Mouse (Mus musculus) liver, embryonic 11.5 days (tissue): ENCODE data around the gene Cdh6. TPM values are rescaled to one million over a fixed set of nuclear protein-coding genes. Genes with fewer than 3 reads are reported as not detected.

Experiments
- ATAC-seq: fragments of 200-750 bp; cut with Nextera tagmentation; replicated peaks from 2 replicates; pipeline ENCODE4 v1.8.0; 2017; ENCODE audit warnings: moderate number of reproducible peaks, mild to moderate bottlenecking, moderate TSS enrichment, moderate library complexity; ENCODE audit not compliant: low FRiP score
- DNase-seq: peaks from one replicate; pipeline ENCODE4 v3.0.0-alpha.2; 2017; ENCODE audit warnings: low spot score
- H3K27ac ChIP-seq: fragments of 300-500 bp; sonication (generic); 2 replicates; pipeline ENCODE4 v1.5.1; 2014; ENCODE audit warnings: mild to moderate bottlenecking, low read depth, low read length, control low read depth
- H3K27me3 ChIP-seq: fragments of 300-500 bp; sonication (generic); replicated peaks from 2 replicates; pipeline ENCODE4 v1.6.1; 2014; ENCODE audit warnings: low read length, mixed read lengths; ENCODE audit not compliant: control insufficient read depth, insufficient read depth
- H3K36me3 ChIP-seq: fragments of 300-500 bp; sonication (generic); 2 replicates; pipeline ENCODE4 v1.6.1; 2014; ENCODE audit warnings: mild to moderate bottlenecking, low read length, moderate library complexity, mixed read lengths; ENCODE audit not compliant: control insufficient read depth, insufficient read depth
- H3K4me1 ChIP-seq: fragments of 300-500 bp; sonication (generic); replicated peaks from 2 replicates; pipeline ENCODE4 v1.6.1; 2014; ENCODE audit warnings: low read length, mixed read lengths; ENCODE audit not compliant: control insufficient read depth, insufficient read depth
- H3K4me2 ChIP-seq: fragments of 300-500 bp; sonication (generic); 2 replicates; pipeline ENCODE4 v1.6.1; 2014; ENCODE audit warnings: mild to moderate bottlenecking, control low read depth, moderate library complexity
- H3K4me3 ChIP-seq: fragments of 300-500 bp; sonication (generic); 2 replicates; pipeline ENCODE4 v1.5.1; 2014; ENCODE audit warnings: low read depth, low read length, control low read depth
- H3K9ac ChIP-seq: fragments of 300-500 bp; sonication (generic); 2 replicates; pipeline ENCODE4 v1.6.1; 2014; ENCODE audit warnings: low read depth, low read length, control low read depth
- H3K9me3 ChIP-seq: fragments of 300-500 bp; sonication (generic); 2 replicates; pipeline ENCODE4 v1.6.1; 2016; ENCODE audit warnings: low read length, inconsistent platforms, mixed read lengths; ENCODE audit not compliant: control insufficient read depth
- WGBS: fragments of 180-500 bp; shearing (Covaris S2); extraction: QIAGEN DNeasy Blood & Tissue Kit; methylation state at CpG from one replicate; pipeline ENCODE4 v1.1.7; 2014; 5-methylcytosine and 5-hydroxymethylcytosine counted together
- polyA plus RNA-seq: library from polyadenylated mRNA; unstranded; fragments of >200 nt; fragmentation: Nextera tagmentation; extraction: Ambion mirVana; gene quantifications from 2 replicates; pipeline ENCODE4 v1.2.1, GENCODE M21; 2014

Gene Cdh6
- polyA plus RNA-seq, 1 experiment from 2014 or later, result 0.92 TPM

GRCm38 (mm10) chr15:13196237-13196636, 22.8 kb upstream of the Cdh6 start:
- H3K27ac ChIP-seq, result no peak overlapping the region
- H3K4me1 ChIP-seq, result no peaks in the 10 kb centered on the region
- no peaks in the 10 kb centered on the region for H3K9me3 ChIP-seq
- no peaks in the 10 kb centered on the region for H3K27me3 ChIP-seq
- no peak overlapping the region for H3K4me3 ChIP-seq
- H3K9ac ChIP-seq, result no peak overlapping the region
- WGBS, result 52% methylated on average over 1 of the region's 1 CpGs
- no peaks in the 10 kb centered on the region for H3K36me3 ChIP-seq
- ATAC-seq (no peak), DNase-seq (no peak)
- H3K4me2 ChIP-seq, result no peak overlapping the region

DNA sequence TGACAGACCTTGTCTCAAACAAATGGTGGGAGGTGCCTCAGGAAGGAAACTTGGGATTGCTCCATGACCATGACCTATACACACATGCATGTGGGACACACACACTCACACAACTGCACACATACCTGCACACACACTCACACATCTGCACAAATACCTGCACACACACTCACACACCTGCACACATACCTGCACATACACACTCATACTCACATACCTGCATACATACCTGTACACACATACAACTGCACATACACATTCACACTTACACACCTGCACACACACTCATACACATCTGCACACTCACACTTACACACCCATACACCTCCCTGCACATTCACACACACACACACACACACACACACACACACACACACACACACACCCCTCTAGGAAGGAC, 20.6 kb upstream of the Cdh6 start:
- H3K4me3 ChIP-seq, result no peak overlapping the region
- H3K27me3 ChIP-seq, result no peaks in the 10 kb centered on the region
- no peak for DNase-seq
- H3K4me2 ChIP-seq, result no peak overlapping the region
- ATAC-seq, result no peak
- no peak overlapping the region for H3K27ac ChIP-seq
- H3K36me3 ChIP-seq, result no peaks in the 10 kb centered on the region
- no peaks in the 10 kb centered on the region for H3K9me3 ChIP-seq
- H3K4me1 ChIP-seq, result no peaks in the 10 kb centered on the region
- H3K9ac ChIP-seq, result no peak overlapping the region

DNA sequence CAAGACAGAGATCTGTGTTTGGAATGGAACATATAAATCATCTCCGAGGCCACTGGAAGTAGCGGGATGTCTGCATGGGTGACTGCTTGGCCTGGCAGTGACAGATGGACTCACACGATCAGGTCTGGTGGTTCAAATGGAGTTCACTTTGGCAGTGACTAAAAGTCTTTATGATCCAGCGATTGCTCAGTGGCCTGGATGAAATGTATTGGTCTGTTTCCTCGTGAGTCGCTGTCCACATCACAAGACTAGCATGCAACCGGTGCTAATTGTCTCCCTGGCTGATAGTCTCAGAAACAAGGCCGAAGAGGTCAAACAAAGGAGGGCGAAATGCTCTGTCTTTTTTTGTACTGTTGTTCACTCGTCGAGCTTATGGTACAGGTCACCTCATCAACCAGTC, 19.6 kb upstream of the Cdh6 start:
- DNase-seq, result no peak
- ATAC-seq, result no peak
- WGBS, result 73% methylated on average over 11 of the region's 11 CpGs

DNA sequence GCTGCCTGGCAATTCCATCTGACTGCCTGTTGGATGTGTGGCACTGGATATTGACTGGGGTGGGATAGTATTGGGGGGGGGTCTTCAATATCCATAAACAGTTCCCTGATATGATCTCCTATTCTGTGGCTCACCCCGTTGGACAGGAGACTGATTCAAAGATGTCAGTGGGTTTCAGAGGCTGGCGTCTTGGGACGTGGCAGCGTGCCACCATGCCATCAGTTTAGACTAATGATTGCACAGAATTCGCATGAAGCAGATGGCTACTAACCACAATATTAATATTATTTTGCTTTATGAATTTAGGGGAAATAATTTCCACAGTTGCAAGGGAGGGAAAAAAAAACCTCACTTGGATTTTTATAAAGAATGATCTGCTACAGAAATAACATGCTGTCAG, 10.2 kb upstream of the Cdh6 start:
- Histone ChIP-seq H3K4me3 (no peak overlapping the region), H3K9me3 (no peaks in the 10 kb centered on the region), H3K9ac (no peak overlapping the region), H3K4me1 (no peaks in the 10 kb centered on the region), H3K27ac (no peak overlapping the region), H3K4me2 (no peak overlapping the region), H3K27me3 (no peaks in the 10 kb centered on the region), H3K36me3 (no peaks in the 10 kb centered on the region)
- WGBS, result 87% methylated on average over 5 of the region's 5 CpGs
- DNase-seq (no peak), ATAC-seq (no peak)

More for the DNA sequence above, 19.6 kb upstream of the Cdh6 start:
- no peaks in the 10 kb centered on the region for H3K9me3 ChIP-seq
- no peak overlapping the region for H3K9ac ChIP-seq
- H3K27ac ChIP-seq, result no peak overlapping the region
- no peaks in the 10 kb centered on the region for H3K27me3 ChIP-seq
- H3K4me1 ChIP-seq, result no peaks in the 10 kb centered on the region
- H3K4me2 ChIP-seq, result no peak overlapping the region
- no peaks in the 10 kb centered on the region for H3K36me3 ChIP-seq
- no peak overlapping the region for H3K4me3 ChIP-seq

DNA sequence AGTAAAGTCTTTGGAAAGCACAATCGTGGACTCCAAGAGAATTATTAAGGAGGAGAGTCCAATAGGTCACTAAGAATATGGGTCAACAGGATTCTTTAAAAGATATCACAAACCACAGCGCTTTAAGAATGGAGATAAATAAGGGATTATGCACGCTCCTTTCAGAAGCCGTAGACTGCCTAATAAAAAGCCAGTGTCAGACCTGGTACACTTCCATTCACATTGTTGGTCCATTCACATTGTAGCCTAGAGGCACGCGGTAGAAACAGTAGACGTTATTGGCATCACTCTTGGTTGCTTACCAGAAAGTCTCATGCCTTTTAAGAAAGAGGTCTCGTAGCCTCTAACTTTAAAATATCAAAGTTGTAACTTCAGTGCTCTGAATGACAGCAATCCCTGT, 8.0 kb upstream of the Cdh6 start:
- Histone ChIP-seq H3K4me3 (no peak overlapping the region), H3K4me2 (no peak overlapping the region), H3K9ac (no peak overlapping the region), H3K9me3 (no peaks in the 10 kb centered on the region), H3K27ac (no peak overlapping the region), H3K27me3 (no peaks in the 10 kb centered on the region), H3K36me3 (no peaks in the 10 kb centered on the region), H3K4me1 (no peaks in the 10 kb centered on the region)
- ATAC-seq (no peak), DNase-seq (no peak)
- 76% methylated on average over 8 of the region's 8 CpGs for WGBS

- Histone ChIP-seq H3K4me2 (no peak overlapping the region), H3K9me3 (no peaks in the 10 kb centered on the region), H3K4me3 (no peak overlapping the region), H3K27me3 (no peaks in the 10 kb centered on the region), H3K36me3 (no peaks in the 10 kb centered on the region), H3K9ac (no peak overlapping the region), H3K27ac (no peak overlapping the region), H3K4me1 (no peaks in the 10 kb centered on the region)
- WGBS, result 48% methylated on average over 4 of the region's 4 CpGs
- no peak for DNase-seq
- ATAC-seq, result no peak
Measured at GRCm38 (mm10) chr15:13181014-13181413, 7.5 kb upstream of the Cdh6 start.

GRCm38 (mm10) chr15:13175978-13176377, 2.5 kb upstream of the Cdh6 start:
- Histone ChIP-seq H3K27me3 (peaks cover 39% of the 10 kb centered on the region), H3K27ac (no peak overlapping the region), H3K9me3 (no peaks in the 10 kb centered on the region), H3K9ac (no peak overlapping the region), H3K4me2 (no peak overlapping the region), H3K4me3 (no peak overlapping the region), H3K36me3 (no peaks in the 10 kb centered on the region), H3K4me1 (no peaks in the 10 kb centered on the region)
- DNase-seq (no peak), ATAC-seq (no peak)
- 19% methylated on average over 9 of the region's 9 CpGs for WGBS

DNA sequence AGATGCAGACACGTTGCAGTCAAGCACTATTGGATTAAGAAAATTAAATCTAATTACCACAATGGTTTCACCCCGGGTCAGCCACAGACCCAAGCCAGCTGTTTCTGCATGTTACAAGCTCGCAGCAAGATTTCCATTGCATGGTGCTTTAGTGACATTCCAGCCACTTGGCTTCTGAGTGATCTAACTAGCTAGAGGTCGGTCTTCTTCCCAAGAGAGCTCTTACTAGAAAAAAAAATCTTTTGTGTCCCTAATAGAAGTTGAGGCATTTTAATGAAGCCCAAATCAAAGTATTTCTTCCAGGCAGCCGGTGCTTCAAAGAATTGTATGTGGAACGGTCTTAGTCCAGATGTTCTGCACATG, 1.1 kb upstream of the Cdh6 start:
- Histone ChIP-seq H3K4me3 (no peak overlapping the region), H3K4me1 (no peaks in the 10 kb centered on the region), H3K27ac (no peak overlapping the region), H3K9me3 (no peaks in the 10 kb centered on the region), H3K36me3 (no peaks in the 10 kb centered on the region), H3K9ac (no peak overlapping the region), H3K4me2 (no peak overlapping the region), H3K27me3 (peaks cover 44% of the 10 kb centered on the region)
- DNase-seq, result no peak
- WGBS, result 23% methylated on average over 6 of the region's 6 CpGs
- ATAC-seq, result no peak

DNA sequence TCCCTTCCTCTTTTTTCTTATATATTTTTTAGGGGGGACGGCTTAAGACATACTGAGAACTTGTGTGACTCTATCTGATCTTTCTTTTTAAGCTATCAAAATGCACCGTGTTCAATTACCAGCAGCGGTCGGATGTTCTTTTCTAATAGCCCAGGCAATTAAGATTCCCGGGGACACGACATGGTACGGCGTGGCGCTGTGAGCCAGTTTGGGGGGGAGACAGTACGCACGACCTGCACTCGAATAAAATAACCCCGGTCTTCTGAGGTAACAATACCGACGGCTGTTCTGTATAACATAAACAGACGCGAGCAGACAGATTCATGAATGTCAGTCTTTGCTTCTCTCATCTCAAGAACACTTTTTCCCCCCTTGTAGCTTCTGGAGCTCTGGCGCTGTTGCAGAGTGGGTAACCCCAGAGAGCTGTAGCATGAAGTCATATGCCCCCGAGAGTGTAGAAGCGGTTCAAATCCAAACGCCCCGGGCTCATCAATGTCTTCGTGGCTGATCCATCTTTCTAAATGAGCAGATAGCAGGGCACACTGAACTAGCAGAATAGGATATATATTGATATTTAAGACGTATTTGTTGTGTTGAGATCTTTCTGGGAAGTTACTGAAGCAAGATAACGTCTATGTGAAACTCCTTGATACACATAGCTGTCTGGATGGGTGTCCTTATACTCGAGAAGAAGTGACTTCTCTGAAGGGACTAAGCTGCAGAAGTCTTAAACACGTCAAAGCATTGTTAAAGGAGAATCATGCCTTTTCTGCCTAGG, 554 bp upstream of the Cdh6 start:
- H3K36me3 ChIP-seq, result no peaks in the 10 kb centered on the region
- ATAC-seq (no peak), DNase-seq (no peak)
- peaks cover 44% of the 10 kb centered on the region for H3K27me3 ChIP-seq
- H3K27ac ChIP-seq, result no peak overlapping the region
- H3K4me1 ChIP-seq, result no peaks in the 10 kb centered on the region
- H3K9me3 ChIP-seq, result no peaks in the 10 kb centered on the region
- 3% methylated on average over 27 of the region's 27 CpGs for WGBS
- H3K9ac ChIP-seq, result no peak overlapping the region
- peak overlapping the region; percentile 73 for H3K4me2 ChIP-seq
- peak overlapping the region; percentile 49 for H3K4me3 ChIP-seq
